Mouse (Mus musculus): ENCODE measurements around the gene Gm9507.

DNA sequence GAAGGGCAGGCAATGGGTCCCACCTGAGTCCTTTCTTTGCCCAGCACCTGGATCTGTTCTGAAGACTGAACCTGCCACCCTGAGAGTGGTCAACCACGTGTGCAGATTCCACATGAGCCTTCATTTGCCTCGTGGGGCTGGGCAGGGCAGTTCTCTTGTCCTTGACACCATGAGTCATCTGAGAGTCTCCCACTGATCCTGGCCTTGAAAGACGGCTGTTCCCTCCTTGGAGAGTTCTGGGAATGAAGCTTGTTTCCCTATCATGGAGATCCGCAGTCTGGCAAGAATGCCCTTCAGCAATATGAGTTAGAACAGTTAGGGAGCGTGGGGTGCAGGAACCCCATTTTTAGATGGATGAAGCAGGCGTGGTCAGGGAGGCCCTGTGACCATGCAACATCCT lies 27.4 kb upstream of the Gm9507 start:
- TF ChIP-seq CTCF (IDR thresholded peaks at IDR 0.05; ENCODE audit: insufficient read depth, low read depth, low read length) = no peak
- TF ChIP-seq POLR2A (IDR thresholded peaks at IDR 0.05; ENCODE audit: insufficient read depth, low read depth, low read length) = no peak
